Mouse (Mus musculus) erythroblast, embryonic 14.5 days (primary cell): ENCODE data around the gene Krt76.

Experiments used
- GATA1 ChIP-seq: IDR thresholded peaks from 2 replicates; pipeline ENCODE4 v1.6.1; 2012; ENCODE audit warnings: low read length, inconsistent platforms, mixed read lengths
- TAL1 ChIP-seq: IDR thresholded peaks from 3 replicates; pipeline ENCODE4 v1.6.1; 2012; ENCODE audit warnings: low read length, inconsistent platforms, mixed read lengths

- TF ChIP-seq GATA1: no peak
- TF ChIP-seq TAL1: no peak
Observed at GRCm38 (mm10) chr15:101929087-101929486, 36.4 kb upstream of the Krt76 start.
